Mouse (Mus musculus): Measurements from ENCODE around the gene Zbtb4.
"Not testable (repeated sequence)": the region's sequence is repeated elsewhere in the genome, so short reads cannot be mapped to it uniquely, and the experiment has no call there.

The Zbtb4 gene

GRCm38 (mm10) chr11:69765221-69766125, at the start of gene Zbtb4:
TSS of gene Zbtb4 (plus strand) at chr11:69765912.
- no peak for DNase-seq

GRCm38 (mm10) chr11:69715929-69716328, 49.8 kb upstream of the Zbtb4 start:
- DNase-seq: no peak

- DNase-seq: no peak
These were observed 48.8 kb upstream of the Zbtb4 start for GRCm38 (mm10) chr11:69716953-69717352.

- no peak for DNase-seq
These were observed 47.1 kb upstream of the Zbtb4 start for GRCm38 (mm10) chr11:69718661-69719060.

- no peak for DNase-seq
These were observed 46.3 kb upstream of the Zbtb4 start for GRCm38 (mm10) chr11:69719423-69719822.

- no peak for DNase-seq
These were observed 44.9 kb upstream of the Zbtb4 start for GRCm38 (mm10) chr11:69720852-69721251.

- no peak for DNase-seq
These were observed 42.6 kb upstream of the Zbtb4 start for GRCm38 (mm10) chr11:69723074-69723473.

GRCm38 (mm10) chr11:69725951-69726350, 39.8 kb upstream of the Zbtb4 start:
- DNase-seq: no peak

GRCm38 (mm10) chr11:69729063-69729462, 36.6 kb upstream of the Zbtb4 start:
- no peak for DNase-seq

- DNase-seq: not testable (repeated sequence)
These were observed 34.3 kb upstream of the Zbtb4 start for GRCm38 (mm10) chr11:69731408-69731807.

GRCm38 (mm10) chr11:69751635-69752034, 14.1 kb upstream of the Zbtb4 start:
- no peak for DNase-seq

- no peak for DNase-seq
These were observed 13.0 kb upstream of the Zbtb4 start for GRCm38 (mm10) chr11:69752686-69753085.

GRCm38 (mm10) chr11:69754233-69754632, 11.5 kb upstream of the Zbtb4 start:
- DNase-seq: no peak

GRCm38 (mm10) chr11:69754701-69755100, 11.0 kb upstream of the Zbtb4 start:
- no peak for DNase-seq

GRCm38 (mm10) chr11:69757303-69758089, 8.2 kb upstream of the Zbtb4 start:
- DNase-seq: no peak

GRCm38 (mm10) chr11:69758090-69758456, 7.6 kb upstream of the Zbtb4 start:
- peak; percentile 98 for DNase-seq

- DNase-seq: peak; percentile 97
These were observed 7.2 kb upstream of the Zbtb4 start, which contains the start of gene Polr2a for GRCm38 (mm10) chr11:69758478-69758970. TSS of gene Polr2a (minus strand) at chr11:69758637.

GRCm38 (mm10) chr11:69758971-69759721, 6.6 kb upstream of the Zbtb4 start:
- peak; percentile 81 for DNase-seq

- no peak for DNase-seq
These were observed 5.4 kb upstream of the Zbtb4 start for GRCm38 (mm10) chr11:69760160-69760900.

- DNase-seq: no peak
These were observed 4.9 kb upstream of the Zbtb4 start for GRCm38 (mm10) chr11:69760901-69761200.

- DNase-seq: no peak
These were observed 3.8 kb upstream of the Zbtb4 start, which contains the start of gene Slc35g3 for GRCm38 (mm10) chr11:69761868-69762267. TSS of gene Slc35g3 (minus strand) at chr11:69761968.

- DNase-seq: no peak
These were observed 2.2 kb upstream of the Zbtb4 start for GRCm38 (mm10) chr11:69763551-69763950.
